Mouse (Mus musculus) cortical plate, adult 2 months (tissue): ENCODE measurements around the gene Sap30.

ENCODE experiments used
- CTCF ChIP-seq: fragments of 200-500 bp; IDR thresholded peaks from 2 replicates; pipeline ENCODE4 v1.5.1; 2011; ENCODE audit warnings: mild to moderate bottlenecking, control low read depth, low read length; ENCODE audit not compliant: insufficient read depth; ENCODE audit errors: extremely low read depth
- POLR2A ChIP-seq: fragments of 200-500 bp; IDR thresholded peaks from 2 replicates; pipeline ENCODE4 v1.6.1; 2011; ENCODE audit warnings: mild to moderate bottlenecking, low read length, control low read depth; ENCODE audit not compliant: insufficient read depth; ENCODE audit errors: extremely low read depth

GRCm38 (mm10) chr8:57489896-57490295 is 2.2 kb upstream of the Sap30 start:
- no peak for TF ChIP-seq CTCF
- no peak for TF ChIP-seq POLR2A
